Comparison of ENCODE assay signal across 16 mouse cellular contexts in genomic region chr11:20193100-20193736, GRCm38 (mm10). TPM values are rescaled to one million over a fixed set of nuclear protein-coding genes. Genes with fewer than 3 reads are reported as not detected.
A peak's percentile ranks its signal among the peaks of the same experiment; 100 is the strongest.
DNase-seq lines count a peak whose midpoint lies in the region; ATAC-seq and TF ChIP-seq lines count a peak whose summit lies in the region.
"Had no signal": no experiment of that assay in that cellular context is flagged by ENCODE, and none has a peak within 500 bp of the region (broad histone marks: within the 10 kb centered on the region; RNA-seq: fewer than 3 reads in every experiment).

No protein-coding gene starts in this region.

- no peak overlapping the region for H3K4me2 ChIP-seq in hindbrain, embryonic 13.5 days
- H3K4me2 ChIP-seq: forebrain, embryonic 13.5 days; limb, embryonic 15.5 days; lung, embryonic 14.5 days; neural tube, embryonic 13.5 days had no signal

- WGBS in kidney, adult 2 months = 76% methylated on average over 4 of the region's 4 CpGs
- WGBS in hindbrain, embryonic 13.5 days = 92% methylated on average over 4 of the region's 4 CpGs

- peak; percentile 71 to 81 for ATAC-seq in hematopoietic stem cell, adult 5-6 weeks (replicated peaks in 1 of 2; ENCODE audit: insufficient read depth in 1 of 2, low FRiP score in 2 of 2, low TSS enrichment in 1 of 2, low read depth in 1 of 2, poor library complexity in 2 of 2, severe bottlenecking in 2 of 2)
- no peak for ATAC-seq in hindbrain, embryonic 13.5 days (ENCODE audit: low FRiP score)
- ATAC-seq: forebrain, embryonic 13.5 days; inflammation-experienced regulatory T-cells, adult 6 months; midbrain, embryonic 16.5 days had no signal

- peak; percentile 61 for DNase-seq in kidney, adult 2 months
- no peak for DNase-seq in kidney, postnatal 4 days
- DNase-seq in lung, postnatal 4 days = peak; percentile 28 to 41
- DNase-seq in layer of hippocampus, adult 11-12 months (ENCODE audit: low spot score) = no peak
- DNase-seq in thymus, postnatal 14 days = no peak
- DNase-seq: cerebellum, adult 11 months; lung, embryonic 14.5 days; retina, postnatal 1 day had no signal

- H3K9me3 ChIP-seq in hindbrain, embryonic 13.5 days = no peaks in the 10 kb centered on the region
- H3K9me3 ChIP-seq: forebrain, embryonic 13.5 days; limb, embryonic 15.5 days; neural tube, embryonic 13.5 days had no signal

- H3K4me1 ChIP-seq in kidney, adult 2 months (ENCODE audit: control insufficient read depth, insufficient read depth, low read length) = no peaks in the 10 kb centered on the region; the same call in 1 of the 2 replicates
- peaks cover 32% of the 10 kb centered on the region for H3K4me1 ChIP-seq in bone marrow macrophage, adult 2 months (ENCODE audit: control insufficient read depth, insufficient read depth, low read length)
- H3K4me1 ChIP-seq in hindbrain, embryonic 13.5 days (replicated peaks) = no peaks in the 10 kb centered on the region
- H3K4me1 ChIP-seq: forebrain, embryonic 13.5 days; limb, embryonic 15.5 days; neural tube, embryonic 13.5 days had no signal

- TF ChIP-seq POLR2A in kidney, adult 2 months (IDR thresholded peaks at IDR 0.05; ENCODE audit: low read depth, low read length) = no peak
- no peak for TF ChIP-seq POLR2A in bone marrow macrophage, adult 2 months (IDR thresholded peaks at IDR 0.05; ENCODE audit: borderline replicate concordance, low read depth, low read length)

- H3K27ac ChIP-seq in kidney, adult 2 months (ENCODE audit: insufficient read depth, low read depth, low read length) = peak overlapping the region; percentile 21; the same call in 1 of the 2 replicates
- peak overlapping the region; percentile 92 for H3K27ac ChIP-seq in bone marrow macrophage, adult 2 months (ENCODE audit: insufficient read depth, low read depth, low read length)
- H3K27ac ChIP-seq in hindbrain, embryonic 13.5 days = no peak overlapping the region
- H3K27ac ChIP-seq: forebrain, embryonic 13.5 days; limb, embryonic 15.5 days; neural tube, embryonic 13.5 days had no signal

- no peaks in the 10 kb centered on the region for H3K36me3 ChIP-seq in kidney, adult 2 months (ENCODE audit: control insufficient read depth, insufficient read depth, low read length)
- no peaks in the 10 kb centered on the region for H3K36me3 ChIP-seq in hindbrain, embryonic 13.5 days
- H3K36me3 ChIP-seq: limb, embryonic 15.5 days; neural tube, embryonic 13.5 days had no signal

- H3K9ac ChIP-seq in hindbrain, embryonic 13.5 days = no peak overlapping the region
- H3K9ac ChIP-seq: forebrain, embryonic 13.5 days; limb, embryonic 15.5 days; lung, embryonic 14.5 days; neural tube, embryonic 13.5 days had no signal

- H3K27me3 ChIP-seq in kidney, adult 2 months (replicated peaks; ENCODE audit: control insufficient read depth, insufficient read depth, low read length) = no peaks in the 10 kb centered on the region
- H3K27me3 ChIP-seq in hindbrain, embryonic 13.5 days = no peaks in the 10 kb centered on the region
- H3K27me3 ChIP-seq: forebrain, embryonic 13.5 days; limb, embryonic 15.5 days; neural tube, embryonic 13.5 days had no signal

- no peak for TF ChIP-seq CTCF in kidney, adult 2 months (conservative IDR thresholded peaks at IDR 0.05; ENCODE audit: insufficient read depth, insufficient read length, low read depth, low read length)
- no peak for TF ChIP-seq CTCF in bone marrow macrophage, adult 2 months (IDR thresholded peaks at IDR 0.05; ENCODE audit: low read depth, low read length)

- H3K4me3 ChIP-seq in kidney, adult 2 months (ENCODE audit: insufficient read depth, low read depth, low read length) = no peak overlapping the region
- H3K4me3 ChIP-seq in bone marrow macrophage, adult 2 months (ENCODE audit: insufficient read depth, low read length) = peak overlapping the region; percentile 35
- H3K4me3 ChIP-seq in hindbrain, embryonic 13.5 days = no peak overlapping the region
- H3K4me3 ChIP-seq: forebrain, embryonic 13.5 days; limb, embryonic 15.5 days; neural tube, embryonic 13.5 days had no signal

RNA-seq across cellular contexts. Expression of gene Rab1a, which starts 8.0 kb away (rescaled TPM):
- 97.5 and 119 TPM in 2 replicates for polyA plus RNA-seq in kidney, adult 2 months (2012; rRNA removed)
- polyA plus RNA-seq in bone marrow macrophage, adult 2 months (2012; ENCODE audit: insufficient read depth, insufficient read length, missing spikeins) = 272 and 290 TPM in 2 replicates
- 88.4 and 111 TPM in 2 replicates for total RNA-seq in hematopoietic stem cell, adult 5-6 weeks (2017)
- 307 and 313 TPM in 2 replicates for polyA plus RNA-seq in hindbrain, embryonic 13.5 days (2015; fragmentation: Nextera tagmentation; extraction: Ambion mirVana)

RNA-seq across cellular contexts. Expression of gene Cep68, which starts 56.0 kb away (rescaled TPM):
- polyA plus RNA-seq in kidney, adult 2 months (2012; rRNA removed) = 15.4 and 17.4 TPM in 2 replicates
- 10.6 and 11.3 TPM in 2 replicates for polyA plus RNA-seq in bone marrow macrophage, adult 2 months (2012; ENCODE audit: insufficient read depth, insufficient read length, missing spikeins)
- 58.3 and 65.7 TPM in 2 replicates for total RNA-seq in hematopoietic stem cell, adult 5-6 weeks (2017)
- 25.8 and 26.2 TPM in 2 replicates for polyA plus RNA-seq in hindbrain, embryonic 13.5 days (2015; fragmentation: Nextera tagmentation; extraction: Ambion mirVana)

Comparison
In these comparisons a context has a peak if more than half of its experiments do, and no peak if none do; other contexts are left out.
1. DNase-seq: peak in kidney, adult 2 months (single experiment) and lung, postnatal 4 days (2 of 2); none in kidney, postnatal 4 days (0 of 2), layer of hippocampus, adult 11-12 months (single experiment) and thymus, postnatal 14 days (single experiment).